Mouse (Mus musculus): ENCODE measurements around the gene Abi3.
A peak's percentile ranks its signal among the peaks of the same experiment; 100 is the strongest.

Gene Abi3

GRCm38 (mm10) chr11:95838999-95839868 lies 3.0 kb downstream of the Abi3 start:
- DNase-seq (ENCODE audit: inconsistent ontology term) = no peak

DNA sequence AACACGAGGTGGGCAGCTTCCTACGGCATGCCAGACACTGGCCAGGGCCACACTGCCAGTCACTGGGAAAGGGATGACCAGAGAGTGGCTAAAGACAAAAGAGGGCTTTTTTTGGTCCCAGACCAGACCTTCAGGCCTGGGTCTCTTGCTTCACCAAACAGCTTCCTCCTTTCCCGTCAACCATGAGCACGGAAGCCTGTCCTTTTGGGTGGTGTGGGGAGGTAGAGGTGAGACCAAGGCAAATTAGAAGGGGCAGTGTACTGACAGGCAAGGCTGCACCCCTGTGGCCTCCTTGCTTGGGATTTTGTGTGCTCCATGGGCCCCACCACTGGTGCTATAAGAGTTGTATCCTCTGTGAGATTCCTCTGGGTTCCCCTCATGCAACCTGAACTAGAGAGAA lies 3.7 kb downstream of the Abi3 start:
- DNase-seq (ENCODE audit: inconsistent ontology term) = no peak

DNA sequence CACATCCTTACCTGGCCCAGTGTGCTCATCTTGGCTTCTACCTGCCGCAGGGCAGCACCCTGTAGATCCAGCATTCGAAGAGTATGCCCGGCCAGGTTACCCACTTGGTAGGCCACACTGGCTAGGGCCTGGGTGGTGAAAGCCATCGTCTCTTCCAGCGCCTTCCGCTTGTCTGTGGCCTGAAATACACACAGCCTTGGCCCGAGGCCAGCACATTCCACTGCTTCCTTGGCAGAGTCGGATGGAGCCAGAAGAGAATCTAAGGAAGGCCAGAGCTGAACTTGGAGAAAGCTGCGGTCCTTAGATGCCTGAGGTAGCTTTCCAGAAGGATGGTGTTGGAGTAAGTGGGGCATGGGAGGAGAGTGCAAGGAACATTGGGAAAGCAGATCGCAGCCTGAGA lies 5.2 kb downstream of the Abi3 start, which contains the start of gene Gngt2:
Gene Gngt2 (plus strand): TSS at position 158 of the 400 bp plus-strand sequence.
- DNase-seq (ENCODE audit: inconsistent ontology term) = peak; percentile 69

GRCm38 (mm10) chr11:95836433-95836832 lies 5.8 kb downstream of the Abi3 start:
- DNase-seq (ENCODE audit: inconsistent ontology term) = no peak

DNA sequence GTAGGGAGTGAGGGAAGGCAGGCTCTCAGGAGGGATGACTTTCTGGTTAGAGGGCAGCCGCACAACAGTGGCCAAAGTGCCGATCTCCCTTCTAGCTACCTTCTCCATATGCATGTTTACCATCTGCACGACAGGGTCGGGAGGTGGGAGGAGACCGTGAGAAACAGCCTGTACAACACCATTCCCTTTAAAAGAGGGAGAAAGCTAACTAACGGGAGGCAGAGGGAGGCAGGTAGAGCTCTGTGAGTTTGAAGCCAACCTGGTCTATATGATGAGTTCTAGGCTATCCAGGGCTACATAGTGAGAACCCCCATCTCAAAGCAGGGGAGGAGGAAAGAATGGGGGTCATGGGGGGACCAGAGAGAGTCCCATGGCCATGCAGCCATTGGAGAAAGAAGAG lies 6.4 kb downstream of the Abi3 start:
- DNase-seq (ENCODE audit: inconsistent ontology term) = no peak

GRCm38 (mm10) chr11:95834742-95835710 lies 7.2 kb downstream of the Abi3 start:
- DNase-seq (ENCODE audit: inconsistent ontology term) = no peak

- peak; percentile 19 for DNase-seq (ENCODE audit: inconsistent ontology term)
These were observed 8.1 kb downstream of the Abi3 start for GRCm38 (mm10) chr11:95834143-95834667.

DNA sequence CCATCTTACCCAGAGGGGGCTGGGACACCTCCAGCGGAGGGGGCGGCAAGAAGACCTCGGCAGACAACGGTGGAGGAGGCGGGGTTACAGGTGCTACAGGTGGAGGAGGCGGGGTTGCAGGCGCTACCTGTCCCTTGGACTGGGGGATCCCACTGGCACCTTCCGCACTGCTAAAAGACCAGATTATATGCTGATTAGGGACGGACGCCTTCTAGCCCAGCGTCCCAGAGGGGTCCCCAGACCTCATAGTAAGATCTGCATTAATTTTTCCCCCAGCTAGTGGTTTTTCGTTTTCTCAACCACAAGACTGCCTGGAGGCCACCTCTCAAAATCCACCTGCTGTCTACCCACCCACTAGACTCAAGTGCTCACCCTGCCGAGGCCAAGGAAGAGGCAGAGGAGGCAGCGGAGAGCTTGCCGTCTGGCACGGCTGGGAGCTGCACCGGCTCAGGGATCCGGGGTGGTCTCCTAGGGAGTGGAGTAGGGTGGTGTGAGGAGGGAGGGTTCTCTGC lies 8.6 kb downstream of the Abi3 start:
- DNase-seq (ENCODE audit: inconsistent ontology term) = no peak

DNA sequence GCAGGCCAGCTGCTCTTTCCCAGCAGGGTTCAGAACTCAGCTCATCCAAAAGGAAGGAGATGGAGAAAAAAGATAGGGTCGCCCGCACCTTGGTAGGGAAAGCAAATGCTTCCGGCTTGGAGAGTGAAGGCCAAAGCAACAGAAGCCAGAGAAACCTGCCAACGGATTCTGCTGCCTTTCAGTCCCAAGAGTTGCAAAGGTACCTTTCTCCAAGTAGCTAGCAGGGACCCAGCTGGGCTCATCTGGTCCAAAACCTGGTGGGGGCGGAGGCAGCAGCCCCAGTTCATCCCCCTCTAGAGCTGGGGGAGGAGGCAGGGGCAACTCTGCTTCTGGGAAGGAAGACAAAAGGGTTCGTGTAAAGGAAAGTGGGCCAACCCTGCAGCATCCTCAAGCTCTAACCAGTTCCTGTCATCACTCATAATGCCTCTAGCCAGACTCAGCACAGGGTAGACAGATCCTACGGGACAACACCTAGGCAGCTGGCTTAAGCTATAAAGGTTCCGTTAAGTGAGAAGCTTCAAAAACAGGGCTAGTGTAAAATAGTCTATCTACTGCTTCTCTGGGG lies 9.2 kb downstream of the Abi3 start:
- no peak for DNase-seq (ENCODE audit: inconsistent ontology term)

GRCm38 (mm10) chr11:95832129-95833005 lies 9.9 kb downstream of the Abi3 start:
- DNase-seq (ENCODE audit: inconsistent ontology term) = no peak

- no peak for DNase-seq (ENCODE audit: inconsistent ontology term)
These were observed 10.6 kb downstream of the Abi3 start for GRCm38 (mm10) chr11:95831641-95832040.

GRCm38 (mm10) chr11:95831276-95831619 lies 11.0 kb downstream of the Abi3 start:
- no peak for DNase-seq (ENCODE audit: inconsistent ontology term)

GRCm38 (mm10) chr11:95830411-95831275 lies 11.6 kb downstream of the Abi3 start:
- no peak for DNase-seq (ENCODE audit: inconsistent ontology term)

DNA sequence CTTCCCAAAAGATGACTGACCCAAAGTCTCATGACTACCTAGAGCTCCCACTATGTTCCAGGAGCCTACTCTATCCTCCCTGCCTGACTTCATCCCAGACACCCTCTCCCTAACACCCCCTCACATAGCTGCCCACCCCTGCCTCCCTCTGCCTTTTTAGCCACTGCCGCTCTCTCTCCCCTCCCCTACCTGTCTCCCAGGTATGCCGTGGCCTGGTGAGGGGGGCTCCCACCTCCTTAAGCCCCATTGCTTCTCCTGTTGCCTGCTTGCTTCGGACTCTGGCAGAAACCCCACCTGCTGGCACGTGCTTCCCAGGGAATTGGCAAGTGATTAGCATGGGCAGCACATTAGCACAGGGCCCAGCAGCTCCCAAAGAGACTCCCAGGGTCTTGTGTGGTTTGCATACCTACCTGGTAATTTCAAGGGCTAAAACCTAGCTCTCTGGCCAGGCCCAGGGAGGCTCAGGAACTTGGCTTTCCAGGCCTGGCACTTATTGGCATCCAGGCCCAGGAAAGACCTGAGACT lies 12.7 kb downstream of the Abi3 start:
- no peak for DNase-seq (ENCODE audit: inconsistent ontology term)

GRCm38 (mm10) chr11:95828181-95828964 lies 13.9 kb downstream of the Abi3 start:
- DNase-seq (ENCODE audit: inconsistent ontology term) = no peak

- DNase-seq (ENCODE audit: inconsistent ontology term) = peak; percentile 58
These were observed 14.7 kb downstream of the Abi3 start for GRCm38 (mm10) chr11:95827464-95828085.

GRCm38 (mm10) chr11:95827168-95827447 lies 15.2 kb downstream of the Abi3 start:
- no peak for DNase-seq (ENCODE audit: inconsistent ontology term)
